Comparison of ENCODE assay signal across 16 mouse cellular contexts in the genomic region with DNA sequence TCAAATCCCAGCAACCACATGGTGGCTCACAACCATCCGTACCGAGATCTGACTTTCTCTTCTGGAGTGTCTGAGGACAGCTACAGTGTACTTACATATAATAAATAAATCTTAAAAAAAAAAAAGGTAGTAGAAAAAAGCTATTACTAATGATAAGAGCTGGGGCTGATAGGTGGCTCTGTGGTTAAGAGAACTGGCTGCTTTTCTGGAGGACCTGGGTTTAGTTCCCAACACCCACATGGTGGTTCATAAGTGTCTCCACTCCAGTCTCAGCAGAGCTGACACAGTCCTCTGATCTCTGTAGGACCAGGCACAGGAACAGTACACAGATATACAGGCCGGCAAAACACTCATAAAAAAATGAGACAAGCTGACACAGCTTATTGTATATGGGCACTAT.
"Had no signal": no experiment of that assay in that cellular context is flagged by ENCODE, and none has a peak within 500 bp of the region (broad histone marks: within the 10 kb centered on the region; RNA-seq: fewer than 3 reads in every experiment).

No protein-coding gene starts in this region.

- H3K27ac ChIP-seq: neural tube, embryonic 13.5 days; neural tube, embryonic 15.5 days; stomach, embryonic 15.5 days; stomach, postnatal 0 days had no signal

- H3K36me3 ChIP-seq: neural tube, embryonic 13.5 days; neural tube, embryonic 15.5 days; stomach, embryonic 15.5 days had no signal

- H3K27me3 ChIP-seq: neural tube, embryonic 13.5 days; neural tube, embryonic 15.5 days; stomach, embryonic 15.5 days had no signal

- H3K4me3 ChIP-seq: neural tube, embryonic 13.5 days; neural tube, embryonic 15.5 days; stomach, embryonic 15.5 days had no signal

- H3K4me1 ChIP-seq: neural tube, embryonic 13.5 days; neural tube, embryonic 15.5 days; stomach, embryonic 15.5 days had no signal

- DNase-seq: retina, postnatal 1 day; right cerebral cortex, adult 18-20 months; right cerebral cortex, postnatal 14 days; right cerebral cortex, postnatal 25 days; right cerebral cortex, postnatal 4 days; spleen, adult 18-20 months; thymus, adult 18-20 months; thymus, adult 2 months; thymus, postnatal 14 days; thymus, postnatal 25 days; thymus, postnatal 36 days; thymus, postnatal 4 days had no signal

- H3K9ac ChIP-seq: neural tube, embryonic 13.5 days; neural tube, embryonic 15.5 days; stomach, embryonic 15.5 days had no signal

- H3K9me3 ChIP-seq: neural tube, embryonic 13.5 days; neural tube, embryonic 15.5 days; stomach, embryonic 15.5 days had no signal
